Mouse (Mus musculus): ENCODE measurements around the gene Gm5152. TPM values are rescaled to one million over a fixed set of nuclear protein-coding genes. Genes with fewer than 3 reads are reported as not detected.
"Not testable (repeated sequence)": the region's sequence is repeated elsewhere in the genome, so short reads cannot be mapped to it uniquely, and the experiment has no call there.

Gm5152 gene
- polyA plus RNA-seq (2015; fragmentation: Nextera tagmentation; extraction: Ambion mirVana): not detected in 2 replicates

GRCm38 (mm10) chr5:10246426-10246825 lies at the start of gene Gm5152:
Gene Gm5152 (minus strand): TSS chr5:10246526.
- no CpG with 5 or more reads among the region's 1 CpGs for WGBS
- H3K4me3 ChIP-seq (ENCODE audit: low read length); ATAC-seq (replicated peaks; ENCODE audit: extremely low read depth, insufficient read depth, low FRiP score); H3K4me1 ChIP-seq (ENCODE audit: control insufficient read depth, insufficient read depth, low read length); H3K27me3 ChIP-seq (ENCODE audit: control insufficient read depth, insufficient read depth, low read length); H3K9me3 ChIP-seq (replicated peaks; ENCODE audit: control insufficient read depth, low read length); H3K27ac ChIP-seq (ENCODE audit: low read length); H3K4me2 ChIP-seq (ENCODE audit: low read depth, low read length); H3K36me3 ChIP-seq (ENCODE audit: control insufficient read depth, insufficient read depth); H3K9ac ChIP-seq (ENCODE audit: low read length): not testable (repeated sequence)

- not testable (repeated sequence) for H3K27ac ChIP-seq (ENCODE audit: low read length); H3K4me2 ChIP-seq (ENCODE audit: low read depth, low read length); H3K27me3 ChIP-seq (ENCODE audit: control insufficient read depth, insufficient read depth, low read length); H3K36me3 ChIP-seq (ENCODE audit: control insufficient read depth, insufficient read depth); ATAC-seq (replicated peaks; ENCODE audit: extremely low read depth, insufficient read depth, low FRiP score); H3K9ac ChIP-seq (ENCODE audit: low read length); H3K4me1 ChIP-seq (ENCODE audit: control insufficient read depth, insufficient read depth, low read length); H3K9me3 ChIP-seq (replicated peaks; ENCODE audit: control insufficient read depth, low read length); H3K4me3 ChIP-seq (ENCODE audit: low read length)
- WGBS: 46% methylated on average over 1 of the region's 1 CpGs
Measured at GRCm38 (mm10) chr5:10254768-10255167, 8.4 kb upstream of the Gm5152 start.

- not testable (repeated sequence) for H3K4me1 ChIP-seq (ENCODE audit: control insufficient read depth, insufficient read depth, low read length); H3K27me3 ChIP-seq (ENCODE audit: control insufficient read depth, insufficient read depth, low read length); H3K4me3 ChIP-seq (ENCODE audit: low read length); H3K4me2 ChIP-seq (ENCODE audit: low read depth, low read length); H3K36me3 ChIP-seq (ENCODE audit: control insufficient read depth, insufficient read depth); ATAC-seq (replicated peaks; ENCODE audit: extremely low read depth, insufficient read depth, low FRiP score); H3K9ac ChIP-seq (ENCODE audit: low read length); H3K27ac ChIP-seq (ENCODE audit: low read length); H3K9me3 ChIP-seq (replicated peaks; ENCODE audit: control insufficient read depth, low read length)
Measured at GRCm38 (mm10) chr5:10245770-10246169, 556 bp downstream of the Gm5152 start.

GRCm38 (mm10) chr5:10240436-10240835 lies 5.9 kb downstream of the Gm5152 start:
- WGBS: 80% methylated on average over 3 of the region's 3 CpGs

GRCm38 (mm10) chr5:10220317-10220716 lies 26.0 kb downstream of the Gm5152 start:
- Histone ChIP-seq H3K36me3 (ENCODE audit: control insufficient read depth, insufficient read depth) (no peaks in the 10 kb centered on the region), H3K27me3 (ENCODE audit: control insufficient read depth, insufficient read depth, low read length) (no peaks in the 10 kb centered on the region), H3K4me2 (ENCODE audit: low read depth, low read length) (no peak overlapping the region), H3K4me3 (ENCODE audit: low read length) (no peak overlapping the region), H3K9ac (ENCODE audit: low read length) (no peak overlapping the region), H3K27ac (ENCODE audit: low read length) (no peak overlapping the region), H3K9me3 (replicated peaks; ENCODE audit: control insufficient read depth, low read length) (no peaks in the 10 kb centered on the region), H3K4me1 (ENCODE audit: control insufficient read depth, insufficient read depth, low read length) (no peaks in the 10 kb centered on the region)
- no peak for ATAC-seq (replicated peaks; ENCODE audit: extremely low read depth, insufficient read depth, low FRiP score)

More at GRCm38 (mm10) chr5:10240436-10240835, 5.9 kb downstream of the Gm5152 start:
- H3K27ac ChIP-seq (ENCODE audit: low read length); H3K4me3 ChIP-seq (ENCODE audit: low read length); ATAC-seq (replicated peaks; ENCODE audit: extremely low read depth, insufficient read depth, low FRiP score); H3K4me2 ChIP-seq (ENCODE audit: low read depth, low read length); H3K4me1 ChIP-seq (ENCODE audit: control insufficient read depth, insufficient read depth, low read length); H3K9me3 ChIP-seq (replicated peaks; ENCODE audit: control insufficient read depth, low read length); H3K9ac ChIP-seq (ENCODE audit: low read length); H3K27me3 ChIP-seq (ENCODE audit: control insufficient read depth, insufficient read depth, low read length); H3K36me3 ChIP-seq (ENCODE audit: control insufficient read depth, insufficient read depth): not testable (repeated sequence)

- Histone ChIP-seq H3K4me2 (ENCODE audit: low read depth, low read length) (no peak overlapping the region), H3K4me3 (ENCODE audit: low read length) (no peak overlapping the region), H3K27ac (ENCODE audit: low read length) (no peak overlapping the region), H3K4me1 (ENCODE audit: control insufficient read depth, insufficient read depth, low read length) (no peaks in the 10 kb centered on the region), H3K36me3 (ENCODE audit: control insufficient read depth, insufficient read depth) (no peaks in the 10 kb centered on the region), H3K9ac (ENCODE audit: low read length) (no peak overlapping the region), H3K9me3 (replicated peaks; ENCODE audit: control insufficient read depth, low read length) (no peaks in the 10 kb centered on the region), H3K27me3 (ENCODE audit: control insufficient read depth, insufficient read depth, low read length) (no peaks in the 10 kb centered on the region)
- 88% methylated on average over 1 of the region's 1 CpGs for WGBS
- ATAC-seq (replicated peaks; ENCODE audit: extremely low read depth, insufficient read depth, low FRiP score): no peak
Measured at GRCm38 (mm10) chr5:10203067-10203466, 43.3 kb downstream of the Gm5152 start.

- Histone ChIP-seq H3K27ac (ENCODE audit: low read length) (0 out of 2 replicates have a peak overlapping the region, but pooled peaks have one; percentile 17), H3K4me3 (ENCODE audit: low read length) (no peak overlapping the region), H3K4me1 (ENCODE audit: control insufficient read depth, insufficient read depth, low read length) (0 out of 2 replicates have a peak, but pooled peaks cover 3% of the 10 kb centered on the region), H3K36me3 (ENCODE audit: control insufficient read depth, insufficient read depth) (no peaks in the 10 kb centered on the region), H3K9me3 (replicated peaks; ENCODE audit: control insufficient read depth, low read length) (no peaks in the 10 kb centered on the region), H3K9ac (ENCODE audit: low read length) (no peak overlapping the region), H3K4me2 (ENCODE audit: low read depth, low read length) (no peak overlapping the region), H3K27me3 (ENCODE audit: control insufficient read depth, insufficient read depth, low read length) (no peaks in the 10 kb centered on the region)
- peak; percentile 88 for ATAC-seq (replicated peaks; ENCODE audit: extremely low read depth, insufficient read depth, low FRiP score)
- WGBS: 19% methylated on average over 1 of the region's 1 CpGs
Measured at GRCm38 (mm10) chr5:10196880-10197279, 49.4 kb downstream of the Gm5152 start.
